ENCODE assay signal across 8 mouse cellular contexts in genomic region chr4:57153068-57153835, GRCm38 (mm10). TPM values are rescaled to one million over a fixed set of nuclear protein-coding genes. Genes with fewer than 3 reads are reported as not detected.
DNase-seq lines count a peak whose midpoint lies in the region; ATAC-seq and TF ChIP-seq lines count a peak whose summit lies in the region.

No protein-coding gene starts in this region.

- H3K9ac ChIP-seq in forebrain, postnatal 0 days: no peak overlapping the region
- peak overlapping the region; percentile 21; the same call in 1 of the 2 replicates for H3K9ac ChIP-seq in hindbrain, embryonic 11.5 days (ENCODE audit: low read depth, low read length)

- no peaks in the 10 kb centered on the region for H3K27me3 ChIP-seq in forebrain, postnatal 0 days (ENCODE audit: insufficient read depth, low read length)
- no peaks in the 10 kb centered on the region for H3K27me3 ChIP-seq in hindbrain, embryonic 11.5 days (ENCODE audit: control insufficient read depth, insufficient read depth, low read length)

- H3K4me1 ChIP-seq in forebrain, postnatal 0 days (ENCODE audit: insufficient read depth): no peaks in the 10 kb centered on the region
- peaks cover 5% of the 10 kb centered on the region; the same call in 1 of the 2 replicates for H3K4me1 ChIP-seq in hindbrain, embryonic 11.5 days (replicated peaks; ENCODE audit: control insufficient read depth, insufficient read depth, low read length)

- no peak overlapping the region for H3K27ac ChIP-seq in forebrain, postnatal 0 days (ENCODE audit: low read depth, low read length)
- no peak overlapping the region for H3K27ac ChIP-seq in hindbrain, embryonic 11.5 days (ENCODE audit: low read depth, low read length)

- peak; percentile 20; the same call in 1 of the 2 replicates for ATAC-seq in forebrain, postnatal 0 days
- 0 out of 2 replicates have a peak, but pooled peaks have one; percentile 54 for ATAC-seq in hindbrain, embryonic 11.5 days (ENCODE audit: low FRiP score)

- no peak overlapping the region for H3K4me3 ChIP-seq in forebrain, postnatal 0 days (ENCODE audit: low read depth, low read length)
- no peak overlapping the region for H3K4me3 ChIP-seq in hindbrain, embryonic 11.5 days (ENCODE audit: low read depth, low read length)

- peak; percentile 46 for DNase-seq in urinary bladder, postnatal 25 days (ENCODE audit: low spot score)
- no peak for DNase-seq in urinary bladder, postnatal 10 days (ENCODE audit: low spot score)
- DNase-seq in forebrain, postnatal 0 days: no peak
- DNase-seq in hindbrain, embryonic 11.5 days (ENCODE audit: low spot score): peak; percentile 31
- DNase-seq in lung, postnatal 25 days (ENCODE audit: low spot score): peak; percentile 60
- no peak for DNase-seq in natural killer cell, adult 2 months (ENCODE audit: low spot score in 2 of 2)
- no peak for DNase-seq in ovary, adult 18-20 months (ENCODE audit: low spot score)
- DNase-seq in thymus, postnatal 0 days (ENCODE audit: low spot score): no peak

- H3K4me2 ChIP-seq in forebrain, postnatal 0 days (ENCODE audit: low read depth): peak overlapping the region; percentile 21; the same call in 1 of the 2 replicates
- H3K4me2 ChIP-seq in hindbrain, embryonic 11.5 days (replicated peaks; ENCODE audit: low read depth, low read length): peak overlapping the region; percentile 26; the same call in 1 of the 2 replicates

- no peaks in the 10 kb centered on the region for H3K9me3 ChIP-seq in forebrain, postnatal 0 days (ENCODE audit: low read length)
- H3K9me3 ChIP-seq in hindbrain, embryonic 11.5 days (ENCODE audit: control insufficient read depth, low read length): no peaks in the 10 kb centered on the region

- H3K36me3 ChIP-seq in forebrain, postnatal 0 days (ENCODE audit: insufficient read depth): no peaks in the 10 kb centered on the region
- H3K36me3 ChIP-seq in hindbrain, embryonic 11.5 days (ENCODE audit: control insufficient read depth, insufficient read depth, low read length): no peaks in the 10 kb centered on the region

- no peak for TF ChIP-seq CTCF in forebrain, postnatal 0 days (IDR thresholded peaks at IDR 0.05; ENCODE audit: low read depth)

- 3% methylated on average over 9 of the region's 9 CpGs for WGBS in forebrain, postnatal 0 days
- WGBS in hindbrain, embryonic 11.5 days: 9% methylated on average over 9 of the region's 9 CpGs

RNA-seq across cellular contexts. Expression of gene Epb41l4b, which starts 10.0 kb away (rescaled TPM):
- 4.2 and 6.2 TPM in 2 replicates for total RNA-seq in forebrain, postnatal 0 days (2014; rRNA removed)
- 0.96 and 1.8 TPM in 2 replicates for polyA plus RNA-seq in forebrain, postnatal 0 days (2015; fragmentation: Nextera tagmentation; extraction: Ambion mirVana)
- 1.4 and 1.7 TPM in 2 replicates for polyA plus RNA-seq in hindbrain, embryonic 11.5 days (2014; fragmentation: Nextera tagmentation; extraction: Ambion mirVana)
- polyA plus RNA-seq in thymus, postnatal 0 days (2015; fragmentation: Nextera tagmentation; extraction: Ambion mirVana): 2.2 and 2.4 TPM in 2 replicates

Comparison
In these comparisons a context has a peak if more than half of its experiments do, and no peak if none do; other contexts are left out.
1. DNase-seq: peak in urinary bladder, postnatal 25 days (single experiment), hindbrain, embryonic 11.5 days (single experiment) and lung, postnatal 25 days (single experiment); none in urinary bladder, postnatal 10 days (single experiment), forebrain, postnatal 0 days (single experiment), natural killer cell, adult 2 months (0 of 2), ovary, adult 18-20 months (single experiment) and thymus, postnatal 0 days (single experiment).